Mouse (Mus musculus) frontal cortex, postnatal 10 days (tissue): ENCODE data around the gene Prdm10.

Source experiments
- DNase-seq, 2 experiments: peaks; one replicate each; pipeline ENCODE4 v3.0.0; 2022; ENCODE audit warnings: low spot score in 2 of 2, mixed read lengths in 1 of 2

Gene Prdm10

DNA sequence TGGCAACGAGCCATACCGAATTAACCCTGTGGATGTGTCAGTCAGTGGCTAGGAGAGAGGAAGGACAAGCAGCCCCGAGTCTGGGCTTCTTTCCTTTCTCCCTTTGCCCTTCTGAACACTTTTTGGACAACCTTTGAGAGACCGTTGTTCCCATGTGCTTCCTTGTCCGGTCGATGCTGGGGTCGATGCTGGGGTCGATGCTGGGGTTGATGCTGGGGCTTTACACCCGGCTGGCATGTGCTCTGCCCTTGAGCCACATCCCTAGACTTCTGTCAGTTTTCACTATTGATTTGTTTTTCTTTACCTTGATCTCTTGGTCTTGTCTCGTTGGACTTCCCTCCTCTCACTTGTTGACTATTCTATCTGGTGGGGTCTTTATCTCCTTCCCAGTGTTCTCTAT is 73.2 kb downstream of the Prdm10 start:
- DNase-seq = no peak

GRCm38 (mm10) chr9:31354051-31354450 is 73.7 kb downstream of the Prdm10 start:
- no peak for DNase-seq

DNA sequence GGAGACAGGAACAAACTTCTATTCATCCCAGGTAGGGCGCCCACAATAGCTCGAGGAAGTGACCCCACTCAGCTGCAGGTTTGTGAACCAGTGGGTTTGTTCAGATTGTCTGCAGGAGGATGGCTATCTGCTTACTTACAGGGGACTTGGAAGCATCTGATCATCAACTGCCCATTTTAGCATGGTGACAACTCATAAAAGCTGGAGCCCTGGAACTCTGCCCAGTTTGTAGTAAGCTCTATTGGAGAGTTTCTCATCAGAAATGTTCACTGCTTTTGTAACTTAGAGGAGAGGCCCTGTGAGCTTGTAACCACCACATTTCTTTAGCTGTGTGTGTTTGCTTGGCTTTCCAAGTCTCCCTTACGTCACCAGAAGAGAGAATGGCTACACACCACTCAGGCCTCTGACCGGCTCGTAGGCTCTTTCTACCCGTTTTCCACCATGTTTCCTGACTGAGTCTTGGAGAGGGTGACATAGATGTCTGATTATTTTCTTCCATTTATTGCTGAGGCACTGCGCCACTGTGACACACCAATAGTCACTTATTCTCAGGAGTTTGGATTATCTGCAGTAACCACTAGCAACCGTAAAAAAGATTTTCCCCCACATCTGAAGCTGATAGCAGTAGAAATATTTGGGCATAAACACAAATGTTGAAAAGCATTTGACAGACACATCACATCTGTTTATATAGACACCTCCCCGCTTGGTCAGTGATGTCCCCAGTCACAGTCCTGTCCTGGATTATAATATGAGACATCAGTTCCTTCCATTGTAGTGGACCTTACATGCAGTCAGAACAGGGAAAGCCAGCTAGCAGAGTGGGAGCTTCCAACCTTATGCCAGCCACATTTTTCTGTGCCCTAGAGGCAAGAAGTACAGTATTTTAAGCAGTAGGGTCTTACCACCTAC is 83.6 kb downstream of the Prdm10 start:
- DNase-seq = no peak

DNA sequence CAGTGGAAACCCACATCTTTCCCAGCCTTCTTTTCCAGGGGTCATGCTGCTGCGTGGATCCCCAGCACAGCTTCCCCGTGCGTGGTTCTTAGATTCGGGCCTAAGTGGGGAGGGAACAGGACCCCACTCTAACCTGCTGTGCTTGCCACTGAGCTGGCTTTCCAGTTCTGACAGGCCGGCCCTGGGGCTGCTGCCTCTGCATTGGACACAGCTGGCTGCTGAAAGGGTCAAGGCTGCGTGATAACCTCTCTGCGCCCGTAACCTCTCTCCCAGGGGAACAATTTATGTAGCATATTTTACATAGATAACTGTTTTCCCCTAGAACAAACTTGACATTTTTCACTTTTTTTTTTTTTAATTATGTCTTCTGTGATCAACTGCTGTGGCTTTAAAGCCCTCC is 84.7 kb downstream of the Prdm10 start:
- DNase-seq = no peak

DNA sequence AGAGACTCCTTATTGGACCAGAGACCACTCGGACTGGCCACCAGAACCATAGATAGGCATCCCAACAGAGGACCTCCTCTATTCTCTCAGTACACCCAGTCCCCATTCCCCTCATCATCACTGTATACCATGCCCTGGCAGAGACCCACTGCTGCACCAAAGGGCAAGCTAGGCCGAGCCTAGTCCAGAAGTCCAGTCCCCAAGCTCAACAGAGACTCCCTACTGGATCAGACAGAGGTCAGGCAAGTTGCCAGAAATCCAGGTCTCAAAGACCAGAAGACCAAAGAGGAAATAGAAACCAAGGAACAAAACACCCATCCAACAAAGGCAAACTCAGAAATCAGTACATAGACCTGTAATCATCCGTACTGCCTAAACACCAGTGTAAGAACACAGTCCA is 91.4 kb downstream of the Prdm10 start:
- no peak for DNase-seq

GRCm38 (mm10) chr9:31376661-31377060 is 96.3 kb downstream of the Prdm10 start:
- DNase-seq = no peak

- no peak for DNase-seq
Observed at GRCm38 (mm10) chr9:31384786-31385499, 104.6 kb downstream of the Prdm10 start.

DNA sequence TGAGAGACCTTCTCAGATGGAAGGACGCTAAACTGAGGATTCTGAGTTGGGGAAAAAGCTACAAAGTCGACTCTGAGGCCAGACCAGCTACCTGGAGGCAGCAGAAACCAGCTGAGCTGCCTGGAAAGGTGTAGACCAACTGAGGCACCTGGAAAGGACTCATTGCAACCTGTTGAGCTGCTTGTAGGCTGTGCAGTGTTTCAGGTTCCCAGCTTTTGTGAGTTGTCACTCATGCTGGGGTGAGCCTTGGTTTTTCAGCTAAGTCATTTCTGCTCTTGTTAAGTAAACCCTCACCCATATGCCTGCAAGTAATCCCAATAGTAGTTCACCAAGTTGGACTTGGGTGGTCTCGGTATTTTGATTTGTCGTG is 105.1 kb downstream of the Prdm10 start:
- no peak for DNase-seq

DNA sequence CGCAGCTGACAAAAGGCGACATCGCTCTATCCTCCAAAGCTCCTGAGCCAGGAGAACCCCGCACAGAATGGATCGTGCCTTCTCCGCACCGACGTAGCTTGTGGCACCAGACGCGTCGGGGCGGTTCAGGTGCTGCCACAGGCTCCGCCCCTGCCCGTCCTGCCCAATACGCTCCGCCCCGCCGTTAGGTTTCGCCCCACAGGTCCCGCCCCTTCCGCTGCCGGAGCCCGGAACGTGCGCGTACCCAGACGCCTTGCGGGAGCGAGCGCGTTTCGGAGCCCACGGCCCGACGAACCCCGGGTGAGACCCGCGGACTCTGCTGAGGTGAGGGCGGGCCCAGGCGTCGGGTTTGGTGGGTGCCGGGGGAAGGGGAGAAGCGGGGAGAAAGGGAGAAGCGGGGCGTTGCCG is 105.6 kb downstream of the Prdm10 start, which contains the start of gene Nfrkb:
Gene Nfrkb (plus strand): TSS at position 246 of the 408 bp plus-strand sequence.
- DNase-seq = peak; percentile 88 to 94

GRCm38 (mm10) chr9:31386368-31387180 is 106.2 kb downstream of the Prdm10 start:
- peak in 1 of 2 experiments; percentile 14 for DNase-seq

GRCm38 (mm10) chr9:31387206-31387605 is 106.9 kb downstream of the Prdm10 start:
- no peak for DNase-seq

GRCm38 (mm10) chr9:31400441-31400840 is 120.1 kb downstream of the Prdm10 start:
- peak in 1 of 2 experiments; percentile 60 for DNase-seq

DNA sequence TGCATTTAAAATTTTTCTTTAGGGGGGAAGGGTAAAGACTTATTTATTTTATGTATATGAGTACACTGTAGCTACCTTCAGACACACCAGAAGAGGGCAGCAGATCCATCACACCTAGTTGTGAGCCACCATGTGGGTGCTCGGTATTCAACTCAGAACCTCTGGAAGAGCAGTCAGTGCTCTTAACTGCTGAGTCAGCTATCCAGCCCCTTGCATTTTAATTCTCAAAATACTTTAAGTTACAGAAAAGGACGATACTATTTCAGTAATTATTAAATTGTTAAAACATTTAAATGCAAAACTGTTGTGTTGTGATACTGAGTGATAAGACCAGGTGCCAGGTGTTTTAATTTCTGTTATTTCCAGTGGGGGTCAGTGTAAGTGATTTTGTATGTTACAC is 124.0 kb downstream of the Prdm10 start:
- no peak for DNase-seq

- no peak for DNase-seq
Observed at GRCm38 (mm10) chr9:31405217-31405616, 124.9 kb downstream of the Prdm10 start.

DNA sequence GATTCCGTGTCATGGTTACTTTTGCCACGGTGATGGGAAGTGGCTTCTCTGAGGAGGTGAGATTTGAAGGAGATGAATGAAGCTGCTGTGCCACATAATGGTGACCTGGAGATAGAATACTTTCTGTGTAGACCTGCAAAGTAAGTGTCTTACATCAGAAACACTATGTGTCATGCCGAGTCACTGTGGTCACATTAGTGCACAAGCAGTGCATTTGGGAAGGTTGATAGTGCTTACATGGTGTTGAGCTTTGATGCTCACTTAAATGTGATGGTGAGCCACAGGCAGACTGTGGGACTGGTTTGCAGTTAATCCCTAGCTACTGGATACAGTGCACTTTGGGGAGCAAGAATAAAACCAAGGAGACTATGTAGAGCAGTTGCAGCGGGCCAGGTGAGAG is 131.8 kb downstream of the Prdm10 start:
- DNase-seq = no peak

- no peak for DNase-seq
Observed at GRCm38 (mm10) chr9:31418821-31419220, 138.5 kb downstream of the Prdm10 start.

GRCm38 (mm10) chr9:31422143-31422542 is 141.8 kb downstream of the Prdm10 start:
- DNase-seq = no peak

- no peak for DNase-seq
Observed at GRCm38 (mm10) chr9:31428971-31429370, 148.6 kb downstream of the Prdm10 start.

DNA sequence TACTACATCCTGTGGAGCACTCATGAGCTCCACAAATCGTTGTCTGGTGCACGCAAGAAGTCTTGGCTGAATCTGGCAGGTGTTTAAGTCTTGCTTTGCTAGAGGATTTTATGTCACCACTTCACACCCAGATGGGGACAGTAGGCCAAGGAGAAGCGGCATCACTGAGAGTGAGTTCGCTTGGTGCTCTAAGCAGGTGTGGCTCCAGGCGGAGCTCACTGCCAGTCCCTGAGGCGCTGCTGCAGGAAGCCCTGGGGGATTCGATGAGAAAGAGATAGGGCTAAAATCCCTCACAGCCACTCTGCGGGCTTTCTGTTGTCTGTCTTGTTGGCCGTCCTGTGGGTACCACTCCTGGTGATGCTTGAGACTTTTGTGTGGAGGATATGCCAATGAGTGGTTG is 149.7 kb downstream of the Prdm10 start:
- DNase-seq = no peak
